Mouse (Mus musculus) thymus, adult 2 months (tissue): ENCODE data around the gene Lamtor2. TPM values are rescaled to one million over a fixed set of nuclear protein-coding genes. Genes with fewer than 3 reads are reported as not detected.
A peak's percentile ranks its signal among the peaks of the same experiment; 100 is the strongest.

Experiments
- DNase-seq: peaks from one replicate; pipeline ENCODE4 v3.0.0; 2021
- H3K27ac ChIP-seq: fragments of 200-500 bp; 2 replicates; pipeline ENCODE4 v1.5.1; 2012; ENCODE audit warnings: low read length, control low read depth; ENCODE audit not compliant: control insufficient read depth, insufficient read depth
- H3K27me3 ChIP-seq: fragments of 200-500 bp; 2 replicates; pipeline ENCODE4 v1.6.1; 2012; ENCODE audit warnings: mild to moderate bottlenecking, low read length, moderate library complexity, mixed read lengths; ENCODE audit not compliant: control insufficient read depth, insufficient read depth
- H3K36me3 ChIP-seq: fragments of 200-500 bp; 2 replicates; pipeline ENCODE4 v1.6.1; 2012; ENCODE audit warnings: mild to moderate bottlenecking, low read length, moderate library complexity; ENCODE audit not compliant: control insufficient read depth, insufficient read depth
- H3K4me1 ChIP-seq: fragments of 200-500 bp; replicated peaks from 2 replicates; pipeline ENCODE4 v1.6.1; 2012; ENCODE audit warnings: low read length; ENCODE audit not compliant: control insufficient read depth, insufficient read depth
- H3K4me3 ChIP-seq: fragments of 200-500 bp; 2 replicates; pipeline ENCODE4 v1.5.1; 2012; ENCODE audit warnings: mild to moderate bottlenecking, low read length, control low read depth, moderate library complexity; ENCODE audit not compliant: control insufficient read depth, insufficient read depth
- CTCF ChIP-seq: fragments of 200-500 bp; IDR thresholded peaks from 2 replicates; pipeline ENCODE4 v1.5.1; 2012; ENCODE audit warnings: mild to moderate bottlenecking, control low read depth, low read length, moderate library complexity, borderline replicate concordance; ENCODE audit not compliant: control insufficient read depth, poor library complexity, insufficient read depth; ENCODE audit errors: extremely low read depth
- POLR2A ChIP-seq: fragments of 200-500 bp; IDR thresholded peaks from 2 replicates; pipeline ENCODE4 v1.6.1; 2012; ENCODE audit warnings: mild to moderate bottlenecking, low read length, control low read depth, moderate library complexity; ENCODE audit not compliant: control insufficient read depth, poor library complexity, insufficient read depth; ENCODE audit errors: extremely low read depth
- WGBS: fragments of 180-500 bp; shearing (Covaris S2); methylation state at CpG from one replicate; pipeline ENCODE4 v1.1.7; 2018; 5-methylcytosine and 5-hydroxymethylcytosine counted together
- polyA plus RNA-seq: library from polyadenylated mRNA; depleted of rRNA; stranded (reverse); fragments of >200 nt; gene quantifications from 2 replicates; pipeline ENCODE4 v1.2.3, GENCODE M21; 2012; rRNA removed

The Lamtor2 gene
- polyA plus RNA-seq, 1 experiment, result 141 TPM

- no peaks in the 10 kb centered on the region for H3K36me3 ChIP-seq
- no peak for DNase-seq
Measured at GRCm38 (mm10) chr3:88502031-88502571, 50.8 kb downstream of the Lamtor2 start.

DNA sequence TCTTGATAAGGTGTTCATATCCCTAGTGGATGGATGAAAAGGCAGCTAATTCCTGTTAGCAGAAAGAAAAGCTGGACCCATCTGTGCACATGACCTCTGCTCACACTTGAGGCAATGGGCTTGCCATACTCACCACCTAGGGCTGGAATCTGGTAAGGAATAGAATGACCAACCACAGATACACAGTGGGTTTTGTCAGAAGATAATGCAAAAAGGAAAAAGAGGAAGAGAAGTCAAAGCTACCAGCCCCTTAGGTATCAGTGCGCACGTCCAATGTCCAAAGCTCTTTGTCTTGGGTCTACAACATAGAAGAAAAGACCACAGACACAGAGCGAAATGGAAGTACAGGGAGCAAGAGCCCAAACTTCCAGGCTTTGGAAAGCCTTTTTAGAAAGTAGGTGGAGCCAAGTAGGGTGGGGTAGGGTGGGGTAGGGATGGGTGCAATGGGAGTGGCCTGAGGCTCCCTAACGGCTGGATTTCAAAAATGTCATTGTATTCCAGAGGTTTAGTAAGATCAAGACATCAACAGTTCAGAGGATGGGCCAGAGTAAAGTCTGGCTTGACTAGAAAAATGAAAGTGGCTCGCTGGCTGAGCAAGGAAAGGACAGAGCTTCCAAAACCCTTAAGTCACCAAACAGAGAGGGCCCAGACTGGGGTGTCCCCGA lies 51.4 kb downstream of the Lamtor2 start:
- H3K4me1 ChIP-seq, result peaks cover 18% of the 10 kb centered on the region
- H3K27me3 ChIP-seq, result no peaks in the 10 kb centered on the region; the same call in 1 of the 2 replicates
- H3K27ac ChIP-seq, result no peak overlapping the region
- 83% methylated on average over 6 of the region's 6 CpGs for WGBS
- DNase-seq, result no peak
- H3K4me3 ChIP-seq, result no peak overlapping the region
- TF ChIP-seq POLR2A, result no peak
- no peak for TF ChIP-seq CTCF
- H3K36me3 ChIP-seq, result no peaks in the 10 kb centered on the region

More at GRCm38 (mm10) chr3:88502031-88502571, 50.8 kb downstream of the Lamtor2 start:
- H3K4me3 ChIP-seq, result peak overlapping the region; percentile 44
- no peaks in the 10 kb centered on the region; the same call in 1 of the 2 replicates for H3K27me3 ChIP-seq
- no peak overlapping the region for H3K27ac ChIP-seq
- H3K4me1 ChIP-seq, result peaks cover 21% of the 10 kb centered on the region
- TF ChIP-seq CTCF, result no peak
- no peak for TF ChIP-seq POLR2A
- 84% methylated on average over 11 of the region's 11 CpGs for WGBS

GRCm38 (mm10) chr3:88500655-88501365 lies 52.1 kb downstream of the Lamtor2 start:
- Histone ChIP-seq H3K4me1 (peaks cover 20% of the 10 kb centered on the region), H3K4me3 (no peak overlapping the region), H3K36me3 (no peaks in the 10 kb centered on the region), H3K27me3 (no peaks in the 10 kb centered on the region; the same call in 1 of the 2 replicates), H3K27ac (no peak overlapping the region)
- TF ChIP-seq CTCF, result no peak
- no peak for TF ChIP-seq POLR2A
- WGBS, result 77% methylated on average over 4 of the region's 4 CpGs
- no peak for DNase-seq

- no peaks in the 10 kb centered on the region for H3K36me3 ChIP-seq
- H3K27ac ChIP-seq, result no peak overlapping the region
- H3K4me1 ChIP-seq, result peaks cover 27% of the 10 kb centered on the region
- TF ChIP-seq CTCF (no peak), POLR2A (no peak)
- no peak overlapping the region for H3K4me3 ChIP-seq
- no peaks in the 10 kb centered on the region; the same call in 1 of the 2 replicates for H3K27me3 ChIP-seq
- DNase-seq, result no peak
- 83% methylated on average over 7 of the region's 7 CpGs for WGBS
Measured at GRCm38 (mm10) chr3:88500087-88500486, 52.8 kb downstream of the Lamtor2 start.

Other genes with a start within 250 kb of the Lamtor2 start
- 201 and 237 TPM in 2 replicates for gene Glmp, start 228.1 kb downstream of the Lamtor2 start, polyA plus RNA-seq
- gene Tmem79, start 216.9 kb downstream of the Lamtor2 start, polyA plus RNA-seq, result 8.9 and 10.4 TPM in 2 replicates
- 151 and 159 TPM in 2 replicates for gene Smg5, start 216.8 kb downstream of the Lamtor2 start, polyA plus RNA-seq
- gene Paqr6, start 188.5 kb downstream of the Lamtor2 start, polyA plus RNA-seq, result 1.2 and 2.0 TPM in 2 replicates
- 1.2 and 2.6 TPM in 2 replicates for gene Bglap3, start 180.3 kb downstream of the Lamtor2 start, polyA plus RNA-seq
- gene Bglap2, start 174.4 kb downstream of the Lamtor2 start, polyA plus RNA-seq, result 2.2 and 3.8 TPM in 2 replicates
- 1.5 and 2.7 TPM in 2 replicates for gene Bglap, start 168.6 kb downstream of the Lamtor2 start, polyA plus RNA-seq
- gene Pmf1, start 142.7 kb downstream of the Lamtor2 start, polyA plus RNA-seq, result 138 and 151 TPM in 2 replicates
- 30.8 and 32.5 TPM in 2 replicates for gene Slc25a44, start 127.9 kb downstream of the Lamtor2 start, polyA plus RNA-seq
- gene Sema4a, start 91.9 kb downstream of the Lamtor2 start, polyA plus RNA-seq, result 99.3 and 109 TPM in 2 replicates
- 59.3 and 61.1 TPM in 2 replicates for gene Lmna, start 43.1 kb downstream of the Lamtor2 start, polyA plus RNA-seq
- 22.0 and 24.2 TPM in 2 replicates for gene Mex3a, start 20.7 kb downstream of the Lamtor2 start, polyA plus RNA-seq
- gene Rab25, start 4.8 kb downstream of the Lamtor2 start, polyA plus RNA-seq, result 6.3 and 9.3 TPM in 2 replicates
- 80.5 and 82.1 TPM in 2 replicates for gene Ubqln4, start 684 bp upstream of the Lamtor2 start, polyA plus RNA-seq
- 196 and 206 TPM in 2 replicates for gene Ssr2, start 22.8 kb upstream of the Lamtor2 start, polyA plus RNA-seq
- 164 and 192 TPM in 2 replicates for gene Arhgef2, start 52.9 kb upstream of the Lamtor2 start, polyA plus RNA-seq
- gene Rxfp4, start 100.1 kb upstream of the Lamtor2 start, polyA plus RNA-seq, result not detected in 2 replicates
- gene Khdc4, start 132.7 kb upstream of the Lamtor2 start, polyA plus RNA-seq, result 116 and 124 TPM in 2 replicates
- gene Rit1, start 163.8 kb upstream of the Lamtor2 start, polyA plus RNA-seq, result 35.4 and 44.5 TPM in 2 replicates
- 3.2 and 3.5 TPM in 2 replicates for gene Syt11, start 222.1 kb upstream of the Lamtor2 start, polyA plus RNA-seq